Comparison of ENCODE assay signal across 13 mouse cellular contexts in the genomic region with DNA sequence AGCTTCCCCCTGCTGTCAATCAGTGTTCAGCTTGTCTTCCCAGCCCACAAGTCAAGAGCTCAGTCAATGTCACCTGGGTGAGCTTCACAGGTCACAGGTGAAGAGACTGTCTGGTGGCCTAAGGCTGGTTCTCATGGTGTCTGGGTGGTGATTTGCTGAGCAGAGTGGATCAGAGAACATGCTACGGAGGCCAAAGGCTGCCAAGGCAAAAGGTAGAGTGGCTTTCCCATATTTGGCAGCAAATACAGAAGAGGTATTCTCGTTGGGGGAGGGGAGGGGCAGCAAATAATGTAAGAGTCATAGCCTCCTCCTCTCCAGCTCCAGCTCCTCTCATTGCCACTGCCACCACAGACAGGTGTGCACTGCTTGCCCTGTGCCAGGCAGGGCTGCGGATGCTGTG. TPM values are rescaled to one million over a fixed set of nuclear protein-coding genes. Genes with fewer than 3 reads are reported as not detected.
DNase-seq lines count a peak whose midpoint lies in the region; ATAC-seq and TF ChIP-seq lines count a peak whose summit lies in the region.
"Had no signal": no experiment of that assay in that cellular context is flagged by ENCODE, and none has a peak within 500 bp of the region (broad histone marks: within the 10 kb centered on the region; RNA-seq: fewer than 3 reads in every experiment).

No protein-coding gene starts in this region.

- WGBS in heart, embryonic 10.5 days: 52% methylated on average over 3 of the region's 3 CpGs
- WGBS in kidney, embryonic 15.5 days: 70% methylated on average over 3 of the region's 3 CpGs
- 69% methylated on average over 3 of the region's 3 CpGs for WGBS in embryonic facial prominence, embryonic 13.5 days
- 53% methylated on average over 3 of the region's 3 CpGs for WGBS in lung, postnatal 0 days

- no peak for TF ChIP-seq EP300 in lung, postnatal 0 days (IDR thresholded peaks at IDR 0.05)

- no peak overlapping the region for H3K9ac ChIP-seq in kidney, embryonic 15.5 days
- H3K9ac ChIP-seq in embryonic facial prominence, embryonic 13.5 days: no peak overlapping the region
- no peak overlapping the region for H3K9ac ChIP-seq in lung, postnatal 0 days (replicated peaks; ENCODE audit: low read depth)
- H3K9ac ChIP-seq: limb, embryonic 13.5 days; neural tube, embryonic 15.5 days had no signal

- H3K27me3 ChIP-seq in heart, embryonic 10.5 days (ENCODE audit: insufficient read depth, poor library complexity, severe bottlenecking): no peaks in the 10 kb centered on the region
- no peaks in the 10 kb centered on the region for H3K27me3 ChIP-seq in kidney, embryonic 15.5 days
- H3K27me3 ChIP-seq in embryonic facial prominence, embryonic 13.5 days: no peaks in the 10 kb centered on the region
- H3K27me3 ChIP-seq in lung, postnatal 0 days (replicated peaks; ENCODE audit: insufficient read depth, low read length): no peaks in the 10 kb centered on the region
- H3K27me3 ChIP-seq: limb, embryonic 13.5 days; neural tube, embryonic 15.5 days had no signal

- H3K27ac ChIP-seq in heart, embryonic 10.5 days: peak overlapping the region; percentile 87
- peak overlapping the region; percentile 76; the same call in 1 of the 2 replicates for H3K27ac ChIP-seq in kidney, embryonic 15.5 days
- peak overlapping the region; percentile 86 for H3K27ac ChIP-seq in embryonic facial prominence, embryonic 13.5 days
- peak overlapping the region; percentile 84 for H3K27ac ChIP-seq in lung, postnatal 0 days (ENCODE audit: low read length)
- H3K27ac ChIP-seq: neural tube, embryonic 15.5 days had no signal

- H3K4me2 ChIP-seq in kidney, embryonic 15.5 days: no peak overlapping the region
- H3K4me2 ChIP-seq in embryonic facial prominence, embryonic 13.5 days: no peak overlapping the region
- H3K4me2 ChIP-seq in lung, postnatal 0 days (replicated peaks; ENCODE audit: low read depth, low read length): no peak overlapping the region
- H3K4me2 ChIP-seq: limb, embryonic 13.5 days; neural tube, embryonic 15.5 days had no signal

- no peaks in the 10 kb centered on the region for H3K9me3 ChIP-seq in heart, embryonic 10.5 days
- no peaks in the 10 kb centered on the region for H3K9me3 ChIP-seq in kidney, embryonic 15.5 days (replicated peaks)
- H3K9me3 ChIP-seq in embryonic facial prominence, embryonic 13.5 days: no peaks in the 10 kb centered on the region
- H3K9me3 ChIP-seq in lung, postnatal 0 days (ENCODE audit: low read length): no peaks in the 10 kb centered on the region
- H3K9me3 ChIP-seq: limb, embryonic 13.5 days; neural tube, embryonic 15.5 days had no signal

- no peaks in the 10 kb centered on the region for H3K36me3 ChIP-seq in heart, embryonic 10.5 days
- no peaks in the 10 kb centered on the region for H3K36me3 ChIP-seq in kidney, embryonic 15.5 days
- no peaks in the 10 kb centered on the region for H3K36me3 ChIP-seq in embryonic facial prominence, embryonic 13.5 days
- no peaks in the 10 kb centered on the region for H3K36me3 ChIP-seq in lung, postnatal 0 days (ENCODE audit: insufficient read depth, low read length)
- H3K36me3 ChIP-seq: limb, embryonic 13.5 days; neural tube, embryonic 15.5 days had no signal

- no peak for ATAC-seq in kidney, embryonic 15.5 days (replicated peaks; ENCODE audit: low FRiP score)
- ATAC-seq in embryonic facial prominence, embryonic 13.5 days (ENCODE audit: insufficient number of reproducible peaks, insufficient read depth, low FRiP score, low TSS enrichment, low read depth): no peak
- peak; percentile 10 for ATAC-seq in lung, postnatal 0 days
- ATAC-seq: hindbrain, postnatal 0 days had no signal

- intact Hi-C loops in heart, postnatal 36 days (cut with DNase I): no loop called here

- H3K4me3 ChIP-seq in heart, embryonic 10.5 days: peak overlapping the region; percentile 15; the same call in 1 of the 2 replicates
- no peak overlapping the region for H3K4me3 ChIP-seq in kidney, embryonic 15.5 days (replicated peaks)
- no peak overlapping the region for H3K4me3 ChIP-seq in embryonic facial prominence, embryonic 13.5 days
- H3K4me3 ChIP-seq in lung, postnatal 0 days (ENCODE audit: low read depth, low read length): no peak overlapping the region
- H3K4me3 ChIP-seq: erythroblast, embryonic 14.5 days; limb, embryonic 13.5 days; neural tube, embryonic 15.5 days had no signal

- DNase-seq in heart, embryonic 10.5 days (ENCODE audit: low spot score): no peak
- no peak for DNase-seq in heart, postnatal 36 days
- no peak for DNase-seq in kidney, postnatal 14 days
- peak; percentile 75 for DNase-seq in lung, postnatal 0 days (ENCODE audit: low spot score)
- DNase-seq in retina, postnatal 1 day: no peak
- no peak for DNase-seq in layer of hippocampus, adult 8-10 months (ENCODE audit: low spot score in 2 of 2)
- DNase-seq: gastrocnemius, postnatal 25 days had no signal

- peaks cover 71% of the 10 kb centered on the region for H3K4me1 ChIP-seq in heart, embryonic 10.5 days
- peaks cover 70% of the 10 kb centered on the region for H3K4me1 ChIP-seq in kidney, embryonic 15.5 days
- H3K4me1 ChIP-seq in embryonic facial prominence, embryonic 13.5 days: peaks cover 77% of the 10 kb centered on the region
- peaks cover 48% of the 10 kb centered on the region for H3K4me1 ChIP-seq in lung, postnatal 0 days (ENCODE audit: insufficient read depth, low read depth, low read length)

- no peak for TF ChIP-seq CTCF in lung, postnatal 0 days (IDR thresholded peaks at IDR 0.05)

RNA-seq across cellular contexts. Expression of a gene that starts 37.2 kb away (rescaled TPM):
- 111 and 177 TPM in 2 replicates for polyA plus RNA-seq in heart, embryonic 10.5 days (2016; fragmentation: Nextera tagmentation; extraction: Ambion mirVana)
- 100 to 1,000 TPM in 1 of 2 experiments, 10 to 100 TPM in 1; 80.9 to 113 TPM for total RNA-seq in heart, postnatal 36 days (2021)
- 115 and 121 TPM in 2 replicates for polyA plus RNA-seq in kidney, embryonic 15.5 days (2015; fragmentation: Nextera tagmentation; extraction: Ambion mirVana)
- polyA plus RNA-seq in embryonic facial prominence, embryonic 13.5 days (2015; fragmentation: Nextera tagmentation; extraction: Ambion mirVana): 115 and 116 TPM in 2 replicates
- polyA plus RNA-seq in lung, postnatal 0 days (2015; fragmentation: Nextera tagmentation; extraction: Ambion mirVana): 136 and 158 TPM in 2 replicates
- total RNA-seq in layer of hippocampus, adult 8-10 months (2022): 10 to 100 TPM; 45.4 to 64.2 (median 56.0) TPM
